Mouse (Mus musculus) lung, adult 2 months (tissue): ENCODE data around the gene Stxbp1.

Experiments
- CTCF ChIP-seq: fragments of 200-500 bp; IDR thresholded peaks from 2 replicates; pipeline ENCODE4 v1.5.1; 2011; ENCODE audit warnings: mild to moderate bottlenecking, low read length, control low read depth; ENCODE audit not compliant: insufficient read depth
- POLR2A ChIP-seq: fragments of 200-500 bp; IDR thresholded peaks from 2 replicates; pipeline ENCODE4 v1.6.1; 2011; ENCODE audit warnings: low read depth, mild to moderate bottlenecking, control low read depth, low read length, borderline replicate concordance; ENCODE audit errors: extremely low read depth

DNA sequence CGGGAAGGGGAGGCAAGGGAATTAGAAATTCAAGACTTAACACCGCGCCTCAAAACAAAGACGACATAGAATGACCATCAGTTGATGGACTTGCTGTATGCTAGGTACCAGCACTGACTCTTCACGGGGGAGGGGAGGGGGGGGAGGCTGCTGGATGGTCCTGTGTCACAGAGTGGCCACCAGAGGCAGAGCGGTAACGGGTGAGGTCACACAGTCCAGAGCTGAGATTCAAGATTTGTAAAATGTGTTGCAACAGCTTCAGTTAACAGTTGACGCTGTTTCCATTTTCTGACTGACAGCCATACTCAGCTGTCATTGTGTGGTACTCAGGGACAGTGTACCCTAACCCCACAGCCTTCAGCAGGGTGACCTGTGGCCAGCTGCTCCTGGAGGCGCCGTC lies 94.9 kb downstream of the Stxbp1 start:
- TF ChIP-seq POLR2A (no peak), CTCF (0 out of 2 replicates have a peak, but pooled peaks have one; percentile 7)
